Mouse (Mus musculus) testis, adult 2 months (tissue): ENCODE results near the gene Nr1h2. TPM values are rescaled to one million over a fixed set of nuclear protein-coding genes. Genes with fewer than 3 reads are reported as not detected.

Source experiments
- H3K27ac ChIP-seq: fragments of 200-500 bp; 2 replicates; pipeline ENCODE4 v1.5.1; 2012; ENCODE audit warnings: low read depth, low read length; ENCODE audit not compliant: control insufficient read depth, insufficient read depth
- H3K27me3 ChIP-seq: fragments of 200-500 bp; 2 replicates; pipeline ENCODE4 v1.6.1; 2012; ENCODE audit warnings: mild to moderate bottlenecking, low read length, moderate library complexity; ENCODE audit not compliant: control insufficient read depth, insufficient read depth
- H3K36me3 ChIP-seq: fragments of 200-500 bp; 2 replicates; pipeline ENCODE4 v1.6.1; 2012; ENCODE audit warnings: mild to moderate bottlenecking, low read length; ENCODE audit not compliant: control insufficient read depth, insufficient read depth
- H3K4me1 ChIP-seq: fragments of 200-500 bp; 2 replicates; pipeline ENCODE4 v1.6.1; 2012; ENCODE audit warnings: low read length; ENCODE audit not compliant: control insufficient read depth, insufficient read depth
- H3K4me3 ChIP-seq: fragments of 200-500 bp; 2 replicates; pipeline ENCODE4 v1.5.1; 2012; ENCODE audit warnings: low read depth, mild to moderate bottlenecking, low read length, moderate library complexity, mixed read lengths; ENCODE audit not compliant: control insufficient read depth
- CTCF ChIP-seq: fragments of 200-500 bp; IDR thresholded peaks from 2 replicates; pipeline ENCODE4 v1.5.1; 2012; ENCODE audit warnings: low read depth, mild to moderate bottlenecking, inconsistent platforms, low read length, moderate library complexity; ENCODE audit not compliant: control insufficient read depth, insufficient read depth, insufficient replicate concordance
- POLR2A ChIP-seq: fragments of 200-500 bp; IDR thresholded peaks from 2 replicates; pipeline ENCODE4 v1.6.1; 2012; ENCODE audit warnings: low read depth, mild to moderate bottlenecking, inconsistent platforms, low read length, moderate library complexity; ENCODE audit not compliant: control insufficient read depth
- polyA plus RNA-seq: library from polyadenylated mRNA; depleted of rRNA; stranded (reverse); fragments of >200 nt; gene quantifications from 2 replicates; pipeline ENCODE4 v1.2.3, GENCODE M21; 2012

The Nr1h2 gene
- polyA plus RNA-seq, 1 experiment, result 72.1 TPM

- no peak for TF ChIP-seq POLR2A
- TF ChIP-seq CTCF, result no peak
- Histone ChIP-seq H3K27me3 (no peaks in the 10 kb centered on the region), H3K27ac (no peak within 1 kb of the TSS), H3K36me3 (no peaks in the 10 kb centered on the region), H3K4me3 (no peak within 1 kb of the TSS), H3K4me1 (no peaks in the 10 kb centered on the region)
These were observed 18.5 kb upstream of the Nr1h2 start, which contains the start of gene Napsa for GRCm38 (mm10) chr7:44572213-44572701. Gene Napsa, plus strand, starts transcription at chr7:44572380.

GRCm38 (mm10) chr7:44571811-44572210 is 18.1 kb upstream of the Nr1h2 start:
- Histone ChIP-seq H3K4me3 (no peak overlapping the region), H3K4me1 (no peaks in the 10 kb centered on the region), H3K27me3 (no peaks in the 10 kb centered on the region), H3K36me3 (no peaks in the 10 kb centered on the region), H3K27ac (no peak overlapping the region)
- no peak for TF ChIP-seq CTCF
- no peak for TF ChIP-seq POLR2A

GRCm38 (mm10) chr7:44570989-44571388 is 17.2 kb upstream of the Nr1h2 start:
- TF ChIP-seq CTCF (no peak), POLR2A (no peak)
- Histone ChIP-seq H3K27me3 (no peaks in the 10 kb centered on the region), H3K4me1 (no peaks in the 10 kb centered on the region), H3K27ac (no peak overlapping the region), H3K36me3 (no peaks in the 10 kb centered on the region), H3K4me3 (no peak overlapping the region)

- Histone ChIP-seq H3K4me1 (no peaks in the 10 kb centered on the region), H3K36me3 (no peaks in the 10 kb centered on the region), H3K27ac (no peak overlapping the region), H3K27me3 (no peaks in the 10 kb centered on the region), H3K4me3 (no peak overlapping the region)
- TF ChIP-seq CTCF (no peak), POLR2A (no peak)
These were observed 15.1 kb upstream of the Nr1h2 start for GRCm38 (mm10) chr7:44568803-44569202.

- H3K27ac ChIP-seq, result no peak overlapping the region
- no peaks in the 10 kb centered on the region for H3K4me1 ChIP-seq
- no peaks in the 10 kb centered on the region for H3K27me3 ChIP-seq
- no peaks in the 10 kb centered on the region for H3K36me3 ChIP-seq
- H3K4me3 ChIP-seq, result no peak overlapping the region
- TF ChIP-seq POLR2A (no peak), CTCF (no peak)
These were observed 11.7 kb upstream of the Nr1h2 start for GRCm38 (mm10) chr7:44565414-44565813.

- H3K4me3 ChIP-seq, result no peak overlapping the region
- TF ChIP-seq POLR2A, result no peak
- no peak for TF ChIP-seq CTCF
- no peaks in the 10 kb centered on the region for H3K36me3 ChIP-seq
- no peak overlapping the region for H3K27ac ChIP-seq
- no peaks in the 10 kb centered on the region for H3K27me3 ChIP-seq
- H3K4me1 ChIP-seq, result no peaks in the 10 kb centered on the region
These were observed 10.7 kb upstream of the Nr1h2 start for GRCm38 (mm10) chr7:44564486-44564885.

GRCm38 (mm10) chr7:44563284-44563683 is 9.5 kb upstream of the Nr1h2 start:
- no peaks in the 10 kb centered on the region for H3K36me3 ChIP-seq
- H3K27ac ChIP-seq, result no peak overlapping the region
- H3K27me3 ChIP-seq, result no peaks in the 10 kb centered on the region
- no peak for TF ChIP-seq CTCF
- no peak overlapping the region for H3K4me3 ChIP-seq
- H3K4me1 ChIP-seq, result no peaks in the 10 kb centered on the region
